Mouse (Mus musculus) MEL (cell line): Measurements from ENCODE around the gene Sptbn1. TPM values are rescaled to one million over a fixed set of nuclear protein-coding genes. Genes with fewer than 3 reads are reported as not detected.
A peak's percentile ranks its signal among the peaks of the same experiment; 100 is the strongest.

Experiments used
- DNase-seq: peaks from one replicate; pipeline ENCODE4 v3.0.0; 2011; ENCODE audit warnings: low read depth, low spot score
- H3K27ac ChIP-seq: 2 replicates; pipeline ENCODE4 v1.5.1; 2012; ENCODE audit warnings: low read depth, mild to moderate bottlenecking, control low read depth, low read length, moderate library complexity; ENCODE audit not compliant: control insufficient read depth
- H3K27me3 ChIP-seq, 2 experiments: fragments of 150-350 bp in 1 of 2; sonication (generic) in 1 of 2; 2 replicates each; pipeline ENCODE4 v1.6.1; 2012; ENCODE audit warnings: low read length in 2 of 2, mild to moderate bottlenecking in 2 of 2, improper control_type of control experiment in 1 of 2, moderate library complexity in 1 of 2; ENCODE audit not compliant: insufficient read depth in 2 of 2, control insufficient read depth in 1 of 2
- H3K36me3 ChIP-seq, 2 experiments: 2 replicates each; pipeline ENCODE4 v1.6.1; 2012 to 2014; ENCODE audit warnings: low read length in 2 of 2, improper control_type of control experiment in 1 of 2, inconsistent platforms in 1 of 2, mild to moderate bottlenecking in 1 of 2; ENCODE audit not compliant: insufficient read depth in 2 of 2, control insufficient read depth in 1 of 2
- H3K4me1 ChIP-seq, 2 experiments: fragments of 150-350 bp in 1 of 2; sonication (generic) in 1 of 2; 2 replicates each; pipeline ENCODE4 v1.6.1; 2012; ENCODE audit warnings: low read length in 2 of 2, improper control_type of control experiment in 1 of 2, mild to moderate bottlenecking in 1 of 2; ENCODE audit not compliant: insufficient read depth in 2 of 2, control insufficient read depth in 1 of 2
- H3K4me3 ChIP-seq, 2 experiments: fragments of 150-350 bp in 1 of 2; sonication (generic) in 1 of 2; 2 replicates each; pipeline ENCODE4 v1.5.1; 2012; ENCODE audit warnings: low read depth in 2 of 2, low read length in 2 of 2, mild to moderate bottlenecking in 2 of 2, moderate library complexity in 2 of 2, control low read depth in 1 of 2, improper control_type of control experiment in 1 of 2; ENCODE audit not compliant: control insufficient read depth in 1 of 2, insufficient read depth in 1 of 2
- H3K79me2 ChIP-seq: 2 replicates; pipeline ENCODE4 v1.6.1; 2012; ENCODE audit warnings: mild to moderate bottlenecking, low read length, moderate library complexity; ENCODE audit not compliant: control insufficient read depth, poor library complexity, insufficient read depth
- H3K9ac ChIP-seq: 2 replicates; pipeline ENCODE4 v1.6.1; 2012; ENCODE audit warnings: low read depth, mild to moderate bottlenecking, control low read depth, low read length, moderate library complexity; ENCODE audit not compliant: control insufficient read depth, poor library complexity, severe bottlenecking
- H3K9me3 ChIP-seq: fragments of 150-350 bp; sonication (generic); replicated peaks from 2 replicates; pipeline ENCODE4 v1.6.1; 2012; ENCODE audit warnings: mild to moderate bottlenecking, low read length, improper control_type of control experiment, moderate library complexity; ENCODE audit not compliant: insufficient read depth
- BHLHE40 ChIP-seq: IDR thresholded peaks from 2 replicates; pipeline ENCODE4 v1.6.1; 2012; ENCODE audit warnings: low read depth, mild to moderate bottlenecking, inconsistent platforms, low read length, improper control_type of control experiment, borderline replicate concordance
- CHD1 ChIP-seq: IDR thresholded peaks from 2 replicates; pipeline ENCODE4 v1.6.1; 2012; ENCODE audit warnings: low read depth, mild to moderate bottlenecking, inconsistent platforms, low read length, improper control_type of control experiment
- CHD2 ChIP-seq: IDR thresholded peaks from 2 replicates; pipeline ENCODE4 v1.6.1; 2011; ENCODE audit warnings: low read length, improper control_type of control experiment
- EP300 ChIP-seq, 2 experiments: IDR thresholded peaks; 2 replicates each; pipeline ENCODE4 v1.6.1; 2011; ENCODE audit warnings: improper control_type of control experiment in 2 of 2, low read length in 2 of 2, low read depth in 1 of 2, mild to moderate bottlenecking in 1 of 2
- ETS1 ChIP-seq: IDR thresholded peaks from 2 replicates; pipeline ENCODE4 v1.6.1; 2012; ENCODE audit warnings: low read depth, mild to moderate bottlenecking, inconsistent platforms, low read length, improper control_type of control experiment, moderate library complexity
- GABPA ChIP-seq: IDR thresholded peaks from 2 replicates; pipeline ENCODE4 v1.6.1; 2012; ENCODE audit warnings: low read depth, mild to moderate bottlenecking, inconsistent platforms, low read length, improper control_type of control experiment, moderate library complexity
- GATA1 ChIP-seq: IDR thresholded peaks from 2 replicates; pipeline ENCODE4 v1.6.1; 2011; ENCODE audit warnings: low read depth, low read length, improper control_type of control experiment
- JUND ChIP-seq: IDR thresholded peaks from 2 replicates; pipeline ENCODE4 v1.6.1; 2011; ENCODE audit warnings: low read depth, mild to moderate bottlenecking, improper control_type of control experiment, low read length
- MAFK ChIP-seq: IDR thresholded peaks from 2 replicates; pipeline ENCODE4 v1.6.1; 2011; ENCODE audit warnings: low read depth, mild to moderate bottlenecking, low read length, improper control_type of control experiment, borderline replicate concordance
- MAX ChIP-seq: IDR thresholded peaks from 2 replicates; pipeline ENCODE4 v1.6.1; 2011; ENCODE audit warnings: low read length, improper control_type of control experiment
- MEF2A ChIP-seq: IDR thresholded peaks from 2 replicates; pipeline ENCODE4 v1.6.1; 2014; ENCODE audit warnings: low read depth, mild to moderate bottlenecking, inconsistent platforms, low read length, improper control_type of control experiment; ENCODE audit not compliant: poor library complexity, insufficient replicate concordance, severe bottlenecking; ENCODE audit errors: extremely low read depth
- MYC ChIP-seq: IDR thresholded peaks from 2 replicates; pipeline ENCODE4 v1.6.1; 2011; ENCODE audit warnings: low read depth, mild to moderate bottlenecking, low read length, improper control_type of control experiment, moderate library complexity
- NELFE ChIP-seq: IDR thresholded peaks from 2 replicates; pipeline ENCODE4 v1.6.1; 2011; ENCODE audit warnings: low read depth, low read length, improper control_type of control experiment
- NRF1 ChIP-seq: IDR thresholded peaks from 2 replicates; pipeline ENCODE4 v1.6.1; 2014; ENCODE audit warnings: low read depth, mild to moderate bottlenecking, inconsistent platforms, low read length, improper control_type of control experiment, moderate library complexity; ENCODE audit not compliant: poor library complexity, insufficient read depth, severe bottlenecking
- POLR2AphosphoS2 ChIP-seq: IDR thresholded peaks from 2 replicates; pipeline ENCODE4 v1.6.1; 2011; ENCODE audit warnings: low read length, improper control_type of control experiment
- RAD21 ChIP-seq: IDR thresholded peaks from 2 replicates; pipeline ENCODE4 v1.6.1; 2011; ENCODE audit warnings: mild to moderate bottlenecking, low read depth, low read length, improper control_type of control experiment
- RCOR1 ChIP-seq: IDR thresholded peaks from 2 replicates; pipeline ENCODE4 v1.6.1; 2012; ENCODE audit warnings: low read depth, mild to moderate bottlenecking, inconsistent platforms, low read length, improper control_type of control experiment
- SIN3A ChIP-seq: IDR thresholded peaks from 2 replicates; pipeline ENCODE4 v1.6.1; 2012; ENCODE audit warnings: low read length, improper control_type of control experiment, inconsistent platforms
- TAL1 ChIP-seq: IDR thresholded peaks from 2 replicates; pipeline ENCODE4 v1.6.1; 2012; ENCODE audit warnings: mild to moderate bottlenecking, inconsistent platforms, low read length, moderate library complexity, mixed read lengths
- TCF12 ChIP-seq: IDR thresholded peaks from 2 replicates; pipeline ENCODE4 v1.6.1; 2014; ENCODE audit warnings: low read depth, mild to moderate bottlenecking, inconsistent platforms, low read length, improper control_type of control experiment, moderate library complexity
- UBTF ChIP-seq: IDR thresholded peaks from 2 replicates; pipeline ENCODE4 v1.6.1; 2012; ENCODE audit warnings: low read depth, mild to moderate bottlenecking, inconsistent platforms, low read length, improper control_type of control experiment, moderate library complexity, borderline replicate concordance; ENCODE audit not compliant: insufficient read depth
- USF1 ChIP-seq: IDR thresholded peaks from 2 replicates; pipeline ENCODE4 v1.6.1; 2014; ENCODE audit warnings: low read depth, mild to moderate bottlenecking, inconsistent platforms, low read length, improper control_type of control experiment, moderate library complexity
- USF2 ChIP-seq, 2 experiments: IDR thresholded peaks; 2 replicates each; pipeline ENCODE4 v1.6.1; 2011 to 2012; ENCODE audit warnings: improper control_type of control experiment in 2 of 2, low read length in 2 of 2, borderline replicate concordance in 1 of 2, inconsistent platforms in 1 of 2, low read depth in 1 of 2, mild to moderate bottlenecking in 1 of 2; ENCODE audit not compliant: insufficient read depth in 1 of 2
- ZC3H11A ChIP-seq: IDR thresholded peaks from 2 replicates; pipeline ENCODE4 v1.6.1; 2012; ENCODE audit warnings: low read depth, mild to moderate bottlenecking, inconsistent platforms, low read length, improper control_type of control experiment
- ZKSCAN1 ChIP-seq: IDR thresholded peaks from 2 replicates; pipeline ENCODE4 v1.6.1; 2012; ENCODE audit warnings: low read depth, mild to moderate bottlenecking, inconsistent platforms, low read length, improper control_type of control experiment, moderate library complexity
- ZNF384 ChIP-seq: IDR thresholded peaks from 2 replicates; pipeline ENCODE4 v1.6.1; 2012; ENCODE audit warnings: low read depth, mild to moderate bottlenecking, inconsistent platforms, low read length, improper control_type of control experiment
- polyA plus RNA-seq, 2 experiments: library from polyadenylated mRNA; stranded (reverse) in 1 of 2; unstranded in 1 of 2; fragments of >175 nt in 1 of 2; fragments of >200 nt in 1 of 2; gene quantifications; 2 replicates each; pipeline versions ENCODE4 v1.2.1 to v1.2.4; 2012; ENCODE audit warnings: low replicate concordance in 2 of 2, low read depth in 1 of 2; ENCODE audit not compliant: insufficient read length in 2 of 2, insufficient read depth in 1 of 2, missing spikeins in 1 of 2
- total RNA-seq: library from RNA; depleted of rRNA; stranded (reverse); fragments of 300-350 nt; gene quantifications from 2 replicates; pipeline ENCODE4 v1.2.3, GENCODE M21; 2012

Gene Sptbn1
- total and polyA plus RNA-seq, 3 experiments, result 14.6 to 20.2 TPM; not detected in 1

DNA sequence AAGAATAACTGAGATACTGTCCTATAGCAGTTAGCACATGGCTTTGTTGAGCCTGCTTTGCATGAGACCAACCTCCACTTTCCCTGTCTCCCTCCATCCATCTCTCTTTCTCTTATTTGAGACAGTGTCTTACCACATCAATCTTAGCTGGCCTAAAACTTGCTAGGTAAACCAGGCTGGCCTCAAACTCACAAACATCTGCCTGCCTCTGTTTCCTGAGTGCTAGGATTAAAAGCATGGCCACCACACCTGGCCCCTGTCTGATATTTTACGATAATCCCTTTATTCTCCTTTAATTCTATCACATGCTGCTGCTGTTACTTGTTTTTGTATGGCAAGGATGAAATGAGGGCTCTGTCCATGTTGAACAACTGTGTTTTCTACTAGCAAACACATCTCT is 49.6 kb downstream of the Sptbn1 start:
- DNase-seq, result no peak
- Histone ChIP-seq H3K9me3 (no peaks in the 10 kb centered on the region), H3K36me3 (peaks cover 0 to 8% of the 10 kb centered on the region in 2 experiments; a peak in 2 of 4 replicates), H3K79me2 (no peaks in the 10 kb centered on the region), H3K27ac (no peak overlapping the region), H3K4me1 (peaks cover 0 to 3% of the 10 kb centered on the region in 2 experiments; a peak in 1 of 4 replicates), H3K4me3 (no peak overlapping the region), H3K27me3 (no peaks in the 10 kb centered on the region), H3K9ac (no peak overlapping the region)
- TF ChIP-seq USF1 (no peak), POLR2AphosphoS2 (no peak), USF2 (IDR thresholded peaks at IDR 0.05; ENCODE audit: borderline replicate concordance in 1 of 2, insufficient read depth in 1 of 2, low read depth in 1 of 2, low read length in 2 of 2) (no peak), MAFK (no peak), CHD2 (no peak), NELFE (no peak), RCOR1 (no peak), MYC (no peak), ZKSCAN1 (no peak), JUND (no peak), GABPA (no peak), SIN3A (no peak), CHD1 (no peak), MEF2A (no peak), RAD21 (no peak), NRF1 (no peak), ZC3H11A (no peak)

DNA sequence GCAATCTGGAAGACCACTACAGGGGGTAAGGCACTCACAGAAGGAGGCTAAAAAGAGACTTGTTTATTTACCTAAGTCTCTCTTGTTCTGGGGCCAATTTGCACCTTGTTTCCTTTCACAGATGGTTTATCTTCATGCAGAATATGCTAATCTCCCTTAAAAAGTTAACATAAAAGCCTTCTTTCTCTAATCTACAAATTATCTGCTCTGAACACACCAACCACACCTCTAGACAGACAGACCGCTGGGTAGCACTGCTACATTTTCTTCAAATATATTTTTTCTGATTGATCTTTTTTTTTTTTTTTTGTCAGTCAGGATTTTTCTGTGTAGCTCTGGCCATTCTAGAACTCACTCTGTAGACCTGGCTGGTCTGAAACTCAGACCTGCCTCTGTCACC is 50.5 kb downstream of the Sptbn1 start:
- DNase-seq, result peak; percentile 31
- no peak for TF ChIP-seq USF2 (IDR thresholded peaks at IDR 0.05; ENCODE audit: borderline replicate concordance in 1 of 2, insufficient read depth in 1 of 2, low read depth in 1 of 2, low read length in 2 of 2)
- TF ChIP-seq TAL1, result no peak
- no peak for TF ChIP-seq NELFE
- TF ChIP-seq RCOR1, result peak; percentile 83
- no peak for TF ChIP-seq ZC3H11A
- no peak for TF ChIP-seq CHD1
- no peak for TF ChIP-seq BHLHE40
- peak; percentile 76 for TF ChIP-seq GATA1
- TF ChIP-seq GABPA, result no peak
- peak; percentile 62 to 77 for TF ChIP-seq EP300 (IDR thresholded peaks at IDR 0.05; ENCODE audit: low read depth in 1 of 2, low read length in 2 of 2)
- peak; percentile 82 for TF ChIP-seq TCF12
- TF ChIP-seq ETS1, result peak; percentile 55; the same call in 1 of the 2 replicates
- no peak for TF ChIP-seq UBTF
- no peak for TF ChIP-seq RAD21
- peak; percentile 73 for TF ChIP-seq ZNF384
- no peak for TF ChIP-seq MAX
- Histone ChIP-seq H3K9ac (no peak overlapping the region), H3K9me3 (no peaks in the 10 kb centered on the region), H3K27me3 (no peaks in the 10 kb centered on the region), H3K79me2 (no peaks in the 10 kb centered on the region), H3K27ac (no peak overlapping the region), H3K4me3 (no peak overlapping the region), H3K4me1 (peaks cover 0 to 3% of the 10 kb centered on the region in 2 experiments; a peak in 1 of 4 replicates), H3K36me3 (peaks cover 0 to 8% of the 10 kb centered on the region in 2 experiments; a peak in 2 of 4 replicates)
